Mouse (Mus musculus): ENCODE measurements at regions not wholly inside any gene's neighbourhood (a gene's known extent, or its start where the extent isn't known, plus 50 kb on each side); places are given as distances from the start of the nearest gene placed in this dataset.

GRCm38 (mm10) chr6:135433753-135434152 is 71.4 kb downstream of the Emp1 start:
- Histone ChIP-seq H3K4me3 (no peak overlapping the region), H3K9me3 (no peaks in the 10 kb centered on the region), H3K36me3 (no peaks in the 10 kb centered on the region), H3K27me3 (ENCODE audit: insufficient read depth, poor library complexity, severe bottlenecking) (no peaks in the 10 kb centered on the region), H3K4me1 (no peaks in the 10 kb centered on the region), H3K27ac (no peak overlapping the region)
- 73% methylated on average over 7 of the region's 7 CpGs for WGBS
- no peak for DNase-seq (ENCODE audit: low spot score)

GRCm38 (mm10) chr6:135436315-135436714 is 74.0 kb downstream of the Emp1 start:
- Histone ChIP-seq H3K27ac (no peak overlapping the region), H3K4me3 (no peak overlapping the region), H3K9me3 (no peaks in the 10 kb centered on the region), H3K4me1 (no peaks in the 10 kb centered on the region), H3K27me3 (ENCODE audit: insufficient read depth, poor library complexity, severe bottlenecking) (no peaks in the 10 kb centered on the region), H3K36me3 (no peaks in the 10 kb centered on the region)
- no peak for DNase-seq (ENCODE audit: low spot score)
- WGBS, result 65% methylated on average over 4 of the region's 4 CpGs

- no peak for DNase-seq (ENCODE audit: low spot score)
- no peaks in the 10 kb centered on the region for H3K27me3 ChIP-seq (ENCODE audit: insufficient read depth, poor library complexity, severe bottlenecking)
- no peak overlapping the region for H3K4me3 ChIP-seq
- no peak overlapping the region for H3K27ac ChIP-seq
- H3K36me3 ChIP-seq, result no peaks in the 10 kb centered on the region
- H3K4me1 ChIP-seq, result no peaks in the 10 kb centered on the region
- 93% methylated on average over 3 of the region's 3 CpGs for WGBS
- H3K9me3 ChIP-seq, result no peaks in the 10 kb centered on the region
Measured at GRCm38 (mm10) chr6:135438271-135438670, 75.9 kb downstream of the Emp1 start.

GRCm38 (mm10) chr6:135441126-135441871 is 79.0 kb downstream of the Emp1 start:
- peaks cover 8% of the 10 kb centered on the region; the same call in 1 of the 2 replicates for H3K4me1 ChIP-seq
- 80% methylated on average over 11 of the region's 11 CpGs for WGBS
- no peaks in the 10 kb centered on the region for H3K36me3 ChIP-seq
- H3K27ac ChIP-seq, result no peak overlapping the region
- no peak overlapping the region for H3K4me3 ChIP-seq
- peaks cover 15% of the 10 kb centered on the region; the same call in 1 of the 2 replicates for H3K27me3 ChIP-seq (ENCODE audit: insufficient read depth, poor library complexity, severe bottlenecking)
- H3K9me3 ChIP-seq, result no peaks in the 10 kb centered on the region
- DNase-seq (ENCODE audit: low spot score), result no peak

GRCm38 (mm10) chr6:135444661-135445060 is 82.3 kb downstream of the Emp1 start:
- Histone ChIP-seq H3K4me3 (peak overlapping the region; percentile 42), H3K27ac (no peak overlapping the region), H3K36me3 (no peaks in the 10 kb centered on the region), H3K27me3 (ENCODE audit: insufficient read depth, poor library complexity, severe bottlenecking) (peaks cover 18% of the 10 kb centered on the region; the same call in 1 of the 2 replicates), H3K4me1 (peaks cover 8% of the 10 kb centered on the region; the same call in 1 of the 2 replicates), H3K9me3 (no peaks in the 10 kb centered on the region)
- DNase-seq (ENCODE audit: low spot score), result peak; percentile 91
- WGBS, result 6% methylated on average over 11 of the region's 11 CpGs

- Histone ChIP-seq H3K27ac (no peak overlapping the region), H3K9me3 (no peaks in the 10 kb centered on the region), H3K4me3 (peak overlapping the region; percentile 42), H3K36me3 (no peaks in the 10 kb centered on the region), H3K27me3 (ENCODE audit: insufficient read depth, poor library complexity, severe bottlenecking) (peaks cover 18% of the 10 kb centered on the region; the same call in 1 of the 2 replicates), H3K4me1 (peaks cover 8% of the 10 kb centered on the region; the same call in 1 of the 2 replicates)
- no peak for DNase-seq (ENCODE audit: low spot score)
- 43% methylated on average over 8 of the region's 8 CpGs for WGBS
Measured at GRCm38 (mm10) chr6:135445070-135445469, 82.7 kb downstream of the Emp1 start.

- no peak for DNase-seq (ENCODE audit: low spot score)
- Histone ChIP-seq H3K4me3 (no peak overlapping the region), H3K27ac (no peak overlapping the region), H3K36me3 (no peaks in the 10 kb centered on the region), H3K27me3 (ENCODE audit: insufficient read depth, poor library complexity, severe bottlenecking) (peaks cover 18% of the 10 kb centered on the region; the same call in 1 of the 2 replicates), H3K4me1 (peaks cover 8% of the 10 kb centered on the region; the same call in 1 of the 2 replicates), H3K9me3 (no peaks in the 10 kb centered on the region)
- 70% methylated on average over 2 of the region's 2 CpGs for WGBS
Measured at GRCm38 (mm10) chr6:135447801-135448200, 85.5 kb downstream of the Emp1 start.

GRCm38 (mm10) chr6:135449228-135449627 is 86.9 kb downstream of the Emp1 start:
- WGBS, result 68% methylated on average over 5 of the region's 5 CpGs
- no peak overlapping the region for H3K4me3 ChIP-seq

GRCm38 (mm10) chr6:135450573-135450972 is 88.2 kb downstream of the Emp1 start:
- H3K9me3 ChIP-seq, result no peaks in the 10 kb centered on the region
- no peak overlapping the region for H3K27ac ChIP-seq
- 74% methylated on average over 7 of the region's 7 CpGs for WGBS
- no peak overlapping the region for H3K4me3 ChIP-seq
- DNase-seq (ENCODE audit: low spot score), result no peak
- peaks cover 10% of the 10 kb centered on the region; the same call in 1 of the 2 replicates for H3K27me3 ChIP-seq (ENCODE audit: insufficient read depth, poor library complexity, severe bottlenecking)
- H3K4me1 ChIP-seq, result no peaks in the 10 kb centered on the region
- no peaks in the 10 kb centered on the region for H3K36me3 ChIP-seq

More at GRCm38 (mm10) chr6:135449228-135449627, 86.9 kb downstream of the Emp1 start:
- no peak for DNase-seq (ENCODE audit: low spot score)
- H3K27me3 ChIP-seq (ENCODE audit: insufficient read depth, poor library complexity, severe bottlenecking), result peaks cover 18% of the 10 kb centered on the region; the same call in 1 of the 2 replicates
- no peaks in the 10 kb centered on the region for H3K9me3 ChIP-seq
- no peaks in the 10 kb centered on the region for H3K36me3 ChIP-seq
- no peak overlapping the region for H3K27ac ChIP-seq
- H3K4me1 ChIP-seq, result peaks cover 8% of the 10 kb centered on the region; the same call in 1 of the 2 replicates

GRCm38 (mm10) chr6:135451165-135451797 is 88.9 kb downstream of the Emp1 start:
- Histone ChIP-seq H3K27me3 (ENCODE audit: insufficient read depth, poor library complexity, severe bottlenecking) (peaks cover 3% of the 10 kb centered on the region; the same call in 1 of the 2 replicates), H3K4me3 (no peak overlapping the region), H3K36me3 (no peaks in the 10 kb centered on the region), H3K27ac (no peak overlapping the region), H3K9me3 (no peaks in the 10 kb centered on the region), H3K4me1 (no peaks in the 10 kb centered on the region)
- WGBS, result 85% methylated on average over 8 of the region's 8 CpGs
- no peak for DNase-seq (ENCODE audit: low spot score)

- Histone ChIP-seq H3K9me3 (no peaks in the 10 kb centered on the region), H3K4me3 (no peak overlapping the region), H3K4me1 (no peaks in the 10 kb centered on the region), H3K27ac (no peak overlapping the region), H3K36me3 (no peaks in the 10 kb centered on the region), H3K27me3 (ENCODE audit: insufficient read depth, poor library complexity, severe bottlenecking) (no peaks in the 10 kb centered on the region)
- DNase-seq (ENCODE audit: low spot score), result no peak
- WGBS, result 95% methylated on average over 3 of the region's 3 CpGs
Measured at GRCm38 (mm10) chr6:135453041-135453440, 90.7 kb downstream of the Emp1 start.

GRCm38 (mm10) chr6:135472495-135472894 is 110.2 kb downstream of the Emp1 start:
- 61% methylated on average over 6 of the region's 6 CpGs for WGBS
- H3K4me1 ChIP-seq, result no peaks in the 10 kb centered on the region
- no peak for DNase-seq (ENCODE audit: low spot score)
- no peaks in the 10 kb centered on the region for H3K27me3 ChIP-seq (ENCODE audit: insufficient read depth, poor library complexity, severe bottlenecking)
- H3K9me3 ChIP-seq, result no peaks in the 10 kb centered on the region
- no peaks in the 10 kb centered on the region for H3K36me3 ChIP-seq
- no peak overlapping the region for H3K27ac ChIP-seq
- no peak overlapping the region for H3K4me3 ChIP-seq

- no peaks in the 10 kb centered on the region for H3K27me3 ChIP-seq (ENCODE audit: insufficient read depth, poor library complexity, severe bottlenecking)
- H3K4me3 ChIP-seq, result no peak overlapping the region
- H3K36me3 ChIP-seq, result no peaks in the 10 kb centered on the region
- WGBS, result 87% methylated on average over 4 of the region's 4 CpGs
- H3K4me1 ChIP-seq, result no peaks in the 10 kb centered on the region
- H3K27ac ChIP-seq, result no peak overlapping the region
- no peaks in the 10 kb centered on the region for H3K9me3 ChIP-seq
- DNase-seq (ENCODE audit: low spot score), result no peak
Measured at GRCm38 (mm10) chr6:135473146-135473545, 110.8 kb downstream of the Emp1 start.
